Mouse (Mus musculus): ENCODE data around the gene Bahcc1.
A peak's percentile ranks its signal among the peaks of the same experiment; 100 is the strongest.

Bahcc1 gene

DNA sequence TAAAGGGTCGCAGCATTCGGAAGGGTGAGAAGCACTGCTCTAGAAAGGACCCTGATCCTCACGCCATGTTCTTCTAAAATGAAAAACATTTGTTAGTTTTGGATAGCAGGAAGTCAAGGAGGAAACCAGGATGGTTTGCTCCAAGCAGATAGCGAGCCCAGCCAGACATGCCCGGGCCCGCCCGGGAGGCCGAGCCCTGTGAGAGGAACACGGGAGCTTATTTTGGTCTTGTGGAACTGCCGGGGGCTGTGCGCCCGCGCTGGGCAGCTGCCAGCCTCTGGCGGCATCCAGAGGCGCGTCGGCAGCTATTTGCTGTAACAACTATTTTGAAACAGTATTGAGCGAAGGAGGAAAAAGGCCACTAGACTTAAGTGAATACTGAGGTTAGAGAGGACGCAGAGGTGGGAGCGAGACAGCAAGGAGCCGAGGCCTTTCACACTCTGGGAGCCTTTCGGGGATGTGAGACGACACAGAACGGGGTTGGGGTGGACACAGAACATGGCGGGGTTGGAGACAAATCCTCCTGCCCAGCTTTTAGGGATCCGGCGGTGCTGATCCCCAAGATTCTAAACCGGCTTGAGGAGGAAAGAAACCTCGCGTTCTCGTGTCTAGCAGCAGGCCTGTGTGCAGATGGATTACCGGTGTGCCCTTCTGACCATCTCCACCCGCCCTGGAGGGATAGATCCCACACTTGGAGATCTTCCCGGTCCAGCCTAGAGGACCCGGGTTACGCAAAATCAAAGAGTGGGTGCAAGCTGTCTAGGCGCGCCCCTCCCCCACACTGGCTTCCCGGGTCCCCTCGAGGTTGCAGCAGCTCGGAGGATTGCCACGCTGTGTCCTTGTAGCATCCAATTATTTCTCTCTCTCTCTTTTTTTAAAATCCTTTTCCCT lies 2.6 kb upstream of the Bahcc1 start:
- peak; percentile 29 to 52 for DNase-seq

- peak; percentile 41 to 49 for DNase-seq
These were observed 1.8 kb upstream of the Bahcc1 start for GRCm38 (mm10) chr11:120230841-120231370.

GRCm38 (mm10) chr11:120231379-120231778 lies 1.4 kb upstream of the Bahcc1 start:
- DNase-seq = peak; percentile 81 to 86

- DNase-seq = peak; percentile 27 to 32
These were observed 841 bp downstream of the Bahcc1 start for GRCm38 (mm10) chr11:120233441-120234135.

GRCm38 (mm10) chr11:120234136-120234775 lies 1.5 kb downstream of the Bahcc1 start:
- peak; percentile 55 for DNase-seq

- peak in 1 of 2 experiments; percentile 29 for DNase-seq
These were observed 2.0 kb downstream of the Bahcc1 start for GRCm38 (mm10) chr11:120234776-120235181.

- DNase-seq = peak; percentile 23 to 30
These were observed 2.8 kb downstream of the Bahcc1 start for GRCm38 (mm10) chr11:120235385-120236113.

DNA sequence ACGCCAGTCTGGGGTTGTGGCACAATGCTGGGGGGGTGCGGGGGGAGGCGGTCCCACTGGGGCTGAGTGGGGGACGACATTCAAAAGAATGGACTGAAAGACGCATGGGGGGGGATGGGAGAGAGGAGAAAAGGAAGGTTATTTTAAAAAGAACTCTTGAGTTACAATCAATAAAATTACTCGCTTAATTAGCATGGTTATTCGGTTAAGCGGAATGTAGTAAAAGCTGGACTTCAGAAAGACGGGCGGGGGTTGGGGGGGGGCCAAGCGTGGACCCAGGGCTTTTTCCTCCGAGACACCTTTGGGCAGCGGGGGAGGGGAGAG lies 3.3 kb downstream of the Bahcc1 start:
- no peak for DNase-seq

DNA sequence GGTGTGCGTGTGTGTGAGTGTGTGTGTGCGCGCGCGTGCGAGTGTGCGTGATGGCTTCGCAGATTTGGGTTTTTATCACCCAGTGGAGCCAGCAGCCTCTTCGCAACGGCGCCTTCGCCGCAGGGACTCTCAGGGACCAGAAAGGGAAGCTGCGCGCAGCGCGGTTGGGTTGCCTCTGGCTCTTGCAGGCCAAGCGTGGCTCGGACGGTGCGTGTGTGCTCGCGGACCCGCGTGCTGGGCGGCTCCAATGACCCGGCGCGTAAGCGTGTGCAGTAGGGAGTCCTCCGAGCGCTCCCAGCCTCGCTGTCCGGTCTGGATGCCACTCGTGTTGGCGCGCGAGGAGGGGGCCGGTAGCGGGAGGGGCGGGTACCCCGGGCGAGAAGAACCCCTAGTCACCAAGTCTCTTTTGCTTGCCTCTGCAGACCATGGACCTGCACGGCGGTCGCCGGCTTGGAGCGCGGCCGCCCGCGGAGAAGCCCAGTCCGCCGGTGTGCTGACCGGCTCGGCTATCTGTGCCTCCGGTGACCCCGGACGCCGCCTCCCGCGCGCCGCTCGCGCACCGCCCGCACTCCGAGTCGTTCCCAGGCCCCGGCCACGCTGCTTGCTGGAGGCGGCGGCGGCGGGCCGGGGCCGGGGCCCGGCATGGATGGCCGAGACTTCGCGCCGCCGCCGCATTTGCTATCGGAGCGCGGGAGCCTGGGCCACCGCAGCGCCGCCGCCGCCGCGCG lies 3.9 kb downstream of the Bahcc1 start:
- peak; percentile 25 to 37 for DNase-seq

DNA sequence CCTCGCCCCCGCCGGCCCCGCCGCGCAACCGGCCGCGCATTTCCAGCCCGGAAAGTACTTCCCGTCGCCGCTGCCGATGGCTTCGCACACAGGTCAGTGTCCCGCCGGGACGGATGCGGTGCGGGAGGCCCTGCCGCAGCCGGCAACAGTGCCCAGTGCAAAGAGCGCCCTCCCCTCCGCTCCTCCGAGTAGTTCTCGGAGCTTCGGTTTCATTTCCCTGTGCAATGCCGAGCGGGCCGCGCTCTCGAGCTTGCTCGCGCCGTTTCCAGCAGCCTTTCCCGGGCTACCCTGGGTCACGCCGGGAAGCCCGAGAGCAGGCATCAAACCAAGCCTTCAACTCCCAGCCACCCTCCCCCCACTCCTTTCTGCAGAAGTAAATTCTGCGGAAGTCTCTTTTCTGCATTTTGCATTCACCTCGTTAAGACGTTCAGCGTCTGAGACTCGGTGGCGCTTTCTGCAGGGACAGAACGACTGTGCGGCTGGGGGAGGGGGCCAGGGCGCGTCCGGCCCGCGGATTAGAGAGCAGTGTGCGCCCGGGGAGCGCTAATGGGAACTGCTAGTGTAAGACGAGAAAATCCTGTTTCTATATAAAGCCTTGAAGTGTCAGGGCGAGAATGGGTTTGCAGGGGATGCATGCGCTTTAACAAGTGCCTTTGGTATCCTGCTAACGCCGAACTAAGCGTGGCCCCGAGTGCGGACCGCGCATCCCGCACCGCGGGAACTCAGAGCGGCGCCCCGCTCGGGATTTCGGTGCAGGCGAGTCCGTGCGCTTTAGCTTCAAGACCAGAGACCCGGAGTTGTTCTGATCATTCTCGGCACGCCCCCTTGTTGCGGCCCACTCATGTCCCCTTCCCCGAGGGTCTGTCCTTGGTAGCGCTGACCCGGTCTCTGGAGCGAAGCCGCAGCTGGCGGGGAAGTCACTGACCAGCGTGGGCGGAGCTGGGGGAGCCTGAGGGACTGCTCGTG lies 4.7 kb downstream of the Bahcc1 start:
- DNase-seq = peak; percentile 58 to 59

- DNase-seq = no peak
These were observed 5.6 kb downstream of the Bahcc1 start for GRCm38 (mm10) chr11:120238306-120238705.

- DNase-seq = no peak
These were observed 6.1 kb downstream of the Bahcc1 start for GRCm38 (mm10) chr11:120238751-120239359.

GRCm38 (mm10) chr11:120239581-120239991 lies 6.8 kb downstream of the Bahcc1 start:
- DNase-seq = no peak

GRCm38 (mm10) chr11:120240206-120240605 lies 7.5 kb downstream of the Bahcc1 start:
- no peak for DNase-seq

DNA sequence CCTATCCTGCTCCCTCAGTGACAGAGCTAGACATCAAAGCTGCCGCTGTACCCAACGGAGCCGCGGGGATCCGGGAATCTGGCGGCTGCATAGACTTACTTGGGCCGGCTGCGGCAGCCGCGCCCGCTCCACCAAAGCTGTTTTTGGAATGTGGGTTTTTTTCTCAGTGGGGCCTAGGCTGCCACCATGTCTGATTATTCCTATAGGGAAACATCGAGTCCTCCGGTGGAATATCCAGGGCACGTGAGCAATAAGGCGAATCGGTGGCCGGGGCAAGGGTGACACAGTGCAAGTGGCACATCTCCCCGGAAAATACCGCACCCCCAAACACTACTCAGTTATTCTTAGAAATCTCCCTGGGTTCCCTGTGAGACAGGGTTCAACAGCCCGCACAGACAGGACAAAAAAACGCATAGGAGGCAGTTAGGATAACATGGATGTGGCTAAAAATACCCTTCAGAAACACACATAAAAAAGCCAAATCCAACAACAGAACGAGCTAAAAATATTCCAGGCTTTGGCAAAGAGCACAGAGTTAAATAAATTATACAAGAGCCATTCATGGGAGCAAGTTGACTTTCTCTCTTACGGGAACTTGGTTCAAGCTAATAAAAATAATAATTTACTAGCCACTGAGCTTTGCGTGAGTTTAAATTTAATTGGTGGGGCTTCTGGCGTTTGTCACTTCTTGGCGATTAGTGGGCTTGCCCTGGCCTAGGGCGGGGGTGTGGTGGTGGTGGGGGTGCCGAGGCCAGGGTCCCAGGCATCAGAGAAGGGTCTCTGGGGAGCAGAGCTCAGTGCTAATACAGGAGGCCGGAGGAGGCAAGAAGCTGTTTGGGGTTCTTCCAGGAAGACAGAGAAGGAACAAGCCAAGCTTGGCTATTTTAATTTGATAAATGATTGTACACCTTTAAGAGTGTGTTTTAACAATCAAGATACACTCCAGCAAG lies 8.5 kb downstream of the Bahcc1 start:
- no peak for DNase-seq

DNA sequence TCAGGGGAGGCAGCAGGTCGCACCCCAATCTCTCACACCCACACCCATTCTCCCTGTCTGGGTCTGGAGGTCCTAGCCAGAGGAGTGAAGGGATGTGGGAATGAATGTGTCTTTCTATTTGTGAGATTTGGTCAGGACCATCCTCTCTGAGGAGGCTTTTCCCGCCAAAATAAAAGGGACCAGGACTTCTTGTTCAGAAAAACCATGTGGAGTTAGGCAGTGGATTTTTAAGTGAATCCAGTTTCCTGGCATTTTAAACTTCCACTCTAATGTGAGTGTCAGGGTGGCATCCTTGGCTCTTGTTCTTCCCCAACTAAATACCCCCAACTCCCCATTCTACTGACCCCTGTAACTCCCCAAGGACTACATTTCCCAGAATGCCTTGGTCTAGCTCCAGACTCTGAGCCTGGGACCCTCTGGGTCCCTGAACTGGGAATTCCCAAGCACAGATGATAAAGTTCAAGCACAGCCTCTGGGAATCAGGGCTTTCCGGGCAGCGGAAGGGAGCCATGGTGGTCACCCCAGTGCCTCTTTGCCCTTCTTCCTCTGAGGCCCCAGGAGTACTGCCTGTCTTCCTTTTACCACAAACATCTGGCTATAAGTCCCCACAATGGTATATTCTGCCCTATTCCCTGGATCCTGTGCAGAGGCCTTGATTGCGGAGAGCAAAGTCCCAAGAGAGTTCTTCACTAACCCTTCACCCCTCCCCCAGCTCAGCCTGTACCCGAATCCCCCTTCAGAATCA lies 9.4 kb downstream of the Bahcc1 start:
- DNase-seq = no peak

GRCm38 (mm10) chr11:120242726-120243530 lies 10.2 kb downstream of the Bahcc1 start:
- no peak for DNase-seq

- DNase-seq = no peak
These were observed 10.7 kb downstream of the Bahcc1 start for GRCm38 (mm10) chr11:120243531-120243820.
